Mouse (Mus musculus): ENCODE results near the gene Ldlrad3. TPM values are rescaled to one million over a fixed set of nuclear protein-coding genes. Genes with fewer than 3 reads are reported as not detected.
A peak's percentile ranks its signal among the peaks of the same experiment; 100 is the strongest.

The Ldlrad3 gene
- polyA plus RNA-seq, 1 experiment from 2014 or later: 24.6 TPM

DNA sequence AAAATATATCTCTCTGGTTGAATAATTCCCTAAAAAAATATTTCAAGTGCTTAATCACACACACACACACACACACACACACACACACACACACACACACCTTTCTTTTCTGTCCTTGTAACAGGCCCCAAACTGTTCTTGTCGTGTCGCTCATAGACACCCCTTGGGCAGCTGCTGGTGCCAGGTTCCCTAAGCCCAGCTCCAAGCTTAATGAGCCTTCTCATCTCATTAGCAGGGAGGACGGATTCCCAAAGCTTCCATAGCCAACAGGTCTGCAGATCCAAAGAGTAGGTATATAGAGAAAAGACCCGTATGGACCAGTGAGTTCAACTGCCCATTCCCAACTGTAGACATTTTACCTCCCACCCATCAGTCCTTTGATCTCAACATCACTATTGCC, 13.7 kb downstream of the Ldlrad3 start:
- Histone ChIP-seq H3K27me3 (replicated peaks; ENCODE audit: control insufficient read depth, insufficient read depth, low read length) (no peaks in the 10 kb centered on the region), H3K36me3 (ENCODE audit: control insufficient read depth, insufficient read depth, low read length) (no peaks in the 10 kb centered on the region), H3K27ac (ENCODE audit: low read depth, low read length) (no peak overlapping the region), H3K9me3 (ENCODE audit: control insufficient read depth, low read length) (no peaks in the 10 kb centered on the region), H3K9ac (ENCODE audit: low read depth, low read length) (no peak overlapping the region), H3K4me1 (ENCODE audit: control insufficient read depth, insufficient read depth, low read depth, low read length) (peaks cover 3% of the 10 kb centered on the region), H3K4me2 (ENCODE audit: low read length) (no peak overlapping the region), H3K4me3 (ENCODE audit: low read length) (no peak overlapping the region)
- 72% methylated on average over 4 of the region's 4 CpGs for WGBS
- no peak for ATAC-seq

GRCm38 (mm10) chr2:102166550-102167325, 19.4 kb downstream of the Ldlrad3 start:
- peak; percentile 12 for ATAC-seq
- H3K4me3 ChIP-seq (ENCODE audit: low read length): no peak overlapping the region
- WGBS: 47% methylated on average over 15 of the region's 15 CpGs
- H3K27ac ChIP-seq (ENCODE audit: low read depth, low read length): no peak overlapping the region
- no peaks in the 10 kb centered on the region for H3K27me3 ChIP-seq (replicated peaks; ENCODE audit: control insufficient read depth, insufficient read depth, low read length)
- H3K9me3 ChIP-seq (ENCODE audit: control insufficient read depth, low read length): no peaks in the 10 kb centered on the region
- peak overlapping the region; percentile 20 for H3K4me2 ChIP-seq (ENCODE audit: low read length)
- H3K9ac ChIP-seq (ENCODE audit: low read depth, low read length): no peak overlapping the region
- H3K4me1 ChIP-seq (ENCODE audit: control insufficient read depth, insufficient read depth, low read depth, low read length): peaks cover 10% of the 10 kb centered on the region
- no peaks in the 10 kb centered on the region for H3K36me3 ChIP-seq (ENCODE audit: control insufficient read depth, insufficient read depth, low read length)

- Histone ChIP-seq H3K27me3 (replicated peaks; ENCODE audit: control insufficient read depth, insufficient read depth, low read length) (no peaks in the 10 kb centered on the region), H3K9ac (ENCODE audit: low read depth, low read length) (no peak overlapping the region), H3K36me3 (ENCODE audit: control insufficient read depth, insufficient read depth, low read length) (no peaks in the 10 kb centered on the region), H3K4me2 (ENCODE audit: low read length) (no peak overlapping the region), H3K27ac (ENCODE audit: low read depth, low read length) (no peak overlapping the region), H3K9me3 (ENCODE audit: control insufficient read depth, low read length) (no peaks in the 10 kb centered on the region), H3K4me3 (ENCODE audit: low read length) (no peak overlapping the region), H3K4me1 (ENCODE audit: control insufficient read depth, insufficient read depth, low read depth, low read length) (peaks cover 10% of the 10 kb centered on the region)
- 83% methylated on average over 3 of the region's 3 CpGs for WGBS
- no peak for ATAC-seq
Observed at GRCm38 (mm10) chr2:102163106-102163505, 23.1 kb downstream of the Ldlrad3 start.

- Histone ChIP-seq H3K36me3 (ENCODE audit: control insufficient read depth, insufficient read depth, low read length) (no peaks in the 10 kb centered on the region), H3K4me1 (ENCODE audit: control insufficient read depth, insufficient read depth, low read depth, low read length) (peaks cover 12% of the 10 kb centered on the region), H3K27ac (ENCODE audit: low read depth, low read length) (no peak overlapping the region), H3K27me3 (replicated peaks; ENCODE audit: control insufficient read depth, insufficient read depth, low read length) (no peaks in the 10 kb centered on the region), H3K4me3 (ENCODE audit: low read length) (no peak overlapping the region), H3K9me3 (ENCODE audit: control insufficient read depth, low read length) (no peaks in the 10 kb centered on the region), H3K9ac (ENCODE audit: low read depth, low read length) (no peak overlapping the region), H3K4me2 (ENCODE audit: low read length) (no peak overlapping the region)
- ATAC-seq: no peak
- WGBS: 93% methylated on average over 3 of the region's 3 CpGs
Observed at GRCm38 (mm10) chr2:102157555-102157954, 28.6 kb downstream of the Ldlrad3 start.

- no peak overlapping the region; the same call in 1 of the 2 replicates for H3K27ac ChIP-seq (ENCODE audit: low read depth, low read length)
- H3K4me2 ChIP-seq (ENCODE audit: low read length): no peak overlapping the region
- ATAC-seq: peak; percentile 12; the same call in 1 of the 2 replicates
- H3K9ac ChIP-seq (ENCODE audit: low read depth, low read length): no peak overlapping the region
- H3K4me1 ChIP-seq (ENCODE audit: control insufficient read depth, insufficient read depth, low read depth, low read length): peaks cover 12% of the 10 kb centered on the region
- H3K4me3 ChIP-seq (ENCODE audit: low read length): no peak overlapping the region
- no peaks in the 10 kb centered on the region for H3K36me3 ChIP-seq (ENCODE audit: control insufficient read depth, insufficient read depth, low read length)
- WGBS: 78% methylated on average over 9 of the region's 9 CpGs
- H3K27me3 ChIP-seq (replicated peaks; ENCODE audit: control insufficient read depth, insufficient read depth, low read length): no peaks in the 10 kb centered on the region
- H3K9me3 ChIP-seq (ENCODE audit: control insufficient read depth, low read length): no peaks in the 10 kb centered on the region
Observed at GRCm38 (mm10) chr2:102157010-102157409, 29.2 kb downstream of the Ldlrad3 start.

- no peak overlapping the region for H3K4me2 ChIP-seq (ENCODE audit: low read length)
- WGBS: 32% methylated on average over 9 of the region's 9 CpGs
- peak overlapping the region; percentile 31 for H3K27ac ChIP-seq (ENCODE audit: low read depth, low read length)
- no peaks in the 10 kb centered on the region for H3K27me3 ChIP-seq (replicated peaks; ENCODE audit: control insufficient read depth, insufficient read depth, low read length)
- H3K4me1 ChIP-seq (ENCODE audit: control insufficient read depth, insufficient read depth, low read depth, low read length): peaks cover 12% of the 10 kb centered on the region
- peak; percentile 48 for ATAC-seq
- H3K9me3 ChIP-seq (ENCODE audit: control insufficient read depth, low read length): no peaks in the 10 kb centered on the region
- H3K36me3 ChIP-seq (ENCODE audit: control insufficient read depth, insufficient read depth, low read length): no peaks in the 10 kb centered on the region
- H3K9ac ChIP-seq (ENCODE audit: low read depth, low read length): no peak overlapping the region
- no peak overlapping the region for H3K4me3 ChIP-seq (ENCODE audit: low read length)
Observed at GRCm38 (mm10) chr2:102156460-102156859, 29.7 kb downstream of the Ldlrad3 start.

DNA sequence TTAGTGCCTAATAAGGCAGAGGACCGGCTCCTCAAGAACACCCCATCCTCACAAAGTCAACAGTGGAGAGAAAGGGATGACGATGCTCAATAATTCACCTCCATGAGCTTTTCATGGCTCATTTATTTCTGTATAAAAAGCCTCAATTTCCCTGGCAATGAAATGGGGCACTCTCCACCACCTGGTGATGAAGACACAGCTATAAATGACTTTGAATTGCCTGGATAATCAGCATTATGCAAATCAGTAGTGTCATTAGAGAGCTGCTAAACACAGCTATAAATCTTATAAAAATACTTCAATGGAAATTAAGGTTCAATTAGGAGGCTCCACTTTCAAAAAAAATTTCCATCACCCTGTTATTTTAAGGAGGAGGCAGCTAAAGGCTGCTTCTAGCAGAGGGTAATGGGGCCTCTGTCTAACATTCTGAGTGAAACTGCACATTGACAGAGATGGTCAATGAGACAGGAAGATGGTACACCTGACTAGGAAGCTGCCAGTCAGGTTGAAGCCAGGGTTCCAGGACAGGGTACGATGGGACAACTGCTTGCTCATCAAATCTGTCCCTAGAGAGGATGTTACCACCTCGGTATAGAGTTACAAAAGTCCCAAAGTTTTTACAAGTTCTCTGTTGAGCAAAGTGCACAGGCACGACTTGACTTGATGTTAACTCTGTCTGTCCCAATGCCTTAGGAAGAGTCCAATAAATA, 30.7 kb downstream of the Ldlrad3 start:
- no peak overlapping the region for H3K27ac ChIP-seq (ENCODE audit: low read depth, low read length)
- 55% methylated on average over 5 of the region's 5 CpGs for WGBS
- H3K9ac ChIP-seq (ENCODE audit: low read depth, low read length): no peak overlapping the region
- H3K36me3 ChIP-seq (ENCODE audit: control insufficient read depth, insufficient read depth, low read length): no peaks in the 10 kb centered on the region
- H3K9me3 ChIP-seq (ENCODE audit: control insufficient read depth, low read length): no peaks in the 10 kb centered on the region
- H3K4me3 ChIP-seq (ENCODE audit: low read length): no peak overlapping the region
- H3K4me1 ChIP-seq (ENCODE audit: control insufficient read depth, insufficient read depth, low read depth, low read length): peaks cover 12% of the 10 kb centered on the region
- no peak overlapping the region for H3K4me2 ChIP-seq (ENCODE audit: low read length)
- no peaks in the 10 kb centered on the region for H3K27me3 ChIP-seq (replicated peaks; ENCODE audit: control insufficient read depth, insufficient read depth, low read length)
- 0 out of 2 replicates have a peak, but pooled peaks have one; percentile 32 for ATAC-seq

GRCm38 (mm10) chr2:102154771-102155211, 31.4 kb downstream of the Ldlrad3 start:
- no peaks in the 10 kb centered on the region for H3K9me3 ChIP-seq (ENCODE audit: control insufficient read depth, low read length)
- H3K27me3 ChIP-seq (replicated peaks; ENCODE audit: control insufficient read depth, insufficient read depth, low read length): no peaks in the 10 kb centered on the region
- no peak for ATAC-seq
- H3K4me2 ChIP-seq (ENCODE audit: low read length): no peak overlapping the region
- H3K4me3 ChIP-seq (ENCODE audit: low read length): no peak overlapping the region
- H3K36me3 ChIP-seq (ENCODE audit: control insufficient read depth, insufficient read depth, low read length): no peaks in the 10 kb centered on the region
- peaks cover 12% of the 10 kb centered on the region for H3K4me1 ChIP-seq (ENCODE audit: control insufficient read depth, insufficient read depth, low read depth, low read length)
- no peak overlapping the region for H3K9ac ChIP-seq (ENCODE audit: low read depth, low read length)
- no peak overlapping the region for H3K27ac ChIP-seq (ENCODE audit: low read depth, low read length)
- WGBS: 56% methylated on average over 6 of the region's 6 CpGs

DNA sequence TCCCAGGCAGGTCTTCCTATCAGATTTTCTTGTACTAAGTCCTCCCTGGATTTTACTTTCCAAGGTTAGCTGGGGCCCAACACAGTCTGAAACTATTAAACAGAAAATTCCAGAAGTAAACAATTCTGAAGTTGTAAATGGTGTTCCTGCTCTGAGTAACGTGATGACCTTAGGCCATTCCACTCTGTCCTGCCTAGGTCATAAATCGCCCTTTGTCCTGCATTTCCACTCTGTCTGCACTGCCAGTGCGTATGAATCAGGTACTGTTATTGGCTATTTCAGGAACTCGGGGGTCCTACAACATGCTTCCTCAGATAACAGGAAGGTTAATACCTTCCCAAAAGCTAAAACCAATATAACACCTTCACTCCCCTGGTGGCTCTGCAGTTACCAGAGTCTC, 31.9 kb downstream of the Ldlrad3 start:
- no peak for ATAC-seq
- H3K9me3 ChIP-seq (ENCODE audit: control insufficient read depth, low read length): no peaks in the 10 kb centered on the region
- no peaks in the 10 kb centered on the region for H3K27me3 ChIP-seq (replicated peaks; ENCODE audit: control insufficient read depth, insufficient read depth, low read length)
- H3K4me2 ChIP-seq (ENCODE audit: low read length): no peak overlapping the region
- H3K27ac ChIP-seq (ENCODE audit: low read depth, low read length): no peak overlapping the region
- H3K9ac ChIP-seq (ENCODE audit: low read depth, low read length): no peak overlapping the region
- H3K4me3 ChIP-seq (ENCODE audit: low read length): no peak overlapping the region
- H3K4me1 ChIP-seq (ENCODE audit: control insufficient read depth, insufficient read depth, low read depth, low read length): peaks cover 12% of the 10 kb centered on the region
- no peaks in the 10 kb centered on the region for H3K36me3 ChIP-seq (ENCODE audit: control insufficient read depth, insufficient read depth, low read length)
- WGBS: 70% methylated on average over 4 of the region's 4 CpGs
